Mouse (Mus musculus) lung, adult 2 months (tissue): ENCODE results near the gene Cdkl1. TPM values are rescaled to one million over a fixed set of nuclear protein-coding genes. Genes with fewer than 3 reads are reported as not detected.

Experiments used
- DNase-seq: peaks from one replicate; pipeline ENCODE4 v3.0.0; 2022
- H3K4me1 ChIP-seq: fragments of 200-500 bp; 2 replicates; pipeline ENCODE4 v1.6.1; 2011; ENCODE audit warnings: low read length; ENCODE audit not compliant: control insufficient read depth, insufficient read depth
- H3K4me3 ChIP-seq: fragments of 200-500 bp; replicated peaks from 2 replicates; pipeline ENCODE3; 2011; ENCODE audit warnings: low read depth, mild to moderate bottlenecking, control low read depth, low read length; ENCODE audit errors: extremely low read depth
- CTCF ChIP-seq: fragments of 200-500 bp; IDR thresholded peaks from 2 replicates; pipeline ENCODE4 v1.5.1; 2011; ENCODE audit warnings: mild to moderate bottlenecking, low read length, control low read depth; ENCODE audit not compliant: insufficient read depth
- POLR2A ChIP-seq: fragments of 200-500 bp; IDR thresholded peaks from 2 replicates; pipeline ENCODE4 v1.6.1; 2011; ENCODE audit warnings: low read depth, mild to moderate bottlenecking, control low read depth, low read length, borderline replicate concordance; ENCODE audit errors: extremely low read depth
- WGBS: fragments of 180-500 bp; shearing (Covaris S2); methylation state at CpG from one replicate; pipeline ENCODE4 v1.1.7; 2018; 5-methylcytosine and 5-hydroxymethylcytosine counted together
- polyA plus RNA-seq: library from polyadenylated mRNA; depleted of rRNA; stranded (reverse); fragments of >200 nt; gene quantifications from 2 replicates; pipeline ENCODE4 v1.2.3, GENCODE M21; 2012

The Cdkl1 gene
- polyA plus RNA-seq, 1 experiment = 1.8 TPM

DNA sequence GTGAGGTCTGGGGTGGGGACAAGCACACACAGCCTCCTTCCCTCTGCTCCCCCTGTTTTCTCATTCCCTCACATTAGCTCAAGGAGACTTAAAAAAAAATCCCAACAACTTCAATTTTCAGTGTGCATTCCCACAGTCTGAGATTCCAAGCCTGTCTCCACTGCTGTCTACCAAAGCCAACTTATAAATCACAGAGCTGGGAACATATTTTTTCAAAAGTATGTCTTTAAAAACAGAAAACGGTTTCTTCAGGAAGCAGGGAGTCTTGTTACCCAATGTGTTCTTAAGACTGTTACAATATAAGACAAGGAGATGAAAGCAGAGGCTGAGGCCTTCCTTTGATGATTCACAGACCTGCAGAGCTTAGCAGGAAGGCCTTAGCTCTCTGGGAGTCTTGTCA, 20.9 kb upstream of the Cdkl1 start:
- no peak for DNase-seq
- Histone ChIP-seq H3K4me3 (no peak overlapping the region), H3K4me1 (peaks cover 10% of the 10 kb centered on the region)
- no peak for TF ChIP-seq POLR2A
- TF ChIP-seq CTCF = no peak
- 40% methylated on average over 1 of the region's 1 CpGs for WGBS

- peaks cover 8% of the 10 kb centered on the region for H3K4me1 ChIP-seq
- TF ChIP-seq POLR2A (no peak), CTCF (no peak)
- no peak for DNase-seq
- H3K4me3 ChIP-seq = no peak overlapping the region
- 81% methylated on average over 3 of the region's 3 CpGs for WGBS
Observed at GRCm38 (mm10) chr12:69809439-69809838, 18.4 kb upstream of the Cdkl1 start.

GRCm38 (mm10) chr12:69807399-69807985, 16.4 kb upstream of the Cdkl1 start:
- no peak for TF ChIP-seq POLR2A
- no peak for TF ChIP-seq CTCF
- no peak for DNase-seq
- H3K4me1 ChIP-seq = peaks cover under 1% of the 10 kb centered on the region
- no peak overlapping the region for H3K4me3 ChIP-seq
- WGBS = 69% methylated on average over 11 of the region's 11 CpGs

GRCm38 (mm10) chr12:69805148-69805547, 14.1 kb upstream of the Cdkl1 start:
- Histone ChIP-seq H3K4me3 (no peak overlapping the region), H3K4me1 (no peaks in the 10 kb centered on the region)
- 83% methylated on average over 6 of the region's 6 CpGs for WGBS
- no peak for DNase-seq
- no peak for TF ChIP-seq POLR2A
- TF ChIP-seq CTCF = no peak

DNA sequence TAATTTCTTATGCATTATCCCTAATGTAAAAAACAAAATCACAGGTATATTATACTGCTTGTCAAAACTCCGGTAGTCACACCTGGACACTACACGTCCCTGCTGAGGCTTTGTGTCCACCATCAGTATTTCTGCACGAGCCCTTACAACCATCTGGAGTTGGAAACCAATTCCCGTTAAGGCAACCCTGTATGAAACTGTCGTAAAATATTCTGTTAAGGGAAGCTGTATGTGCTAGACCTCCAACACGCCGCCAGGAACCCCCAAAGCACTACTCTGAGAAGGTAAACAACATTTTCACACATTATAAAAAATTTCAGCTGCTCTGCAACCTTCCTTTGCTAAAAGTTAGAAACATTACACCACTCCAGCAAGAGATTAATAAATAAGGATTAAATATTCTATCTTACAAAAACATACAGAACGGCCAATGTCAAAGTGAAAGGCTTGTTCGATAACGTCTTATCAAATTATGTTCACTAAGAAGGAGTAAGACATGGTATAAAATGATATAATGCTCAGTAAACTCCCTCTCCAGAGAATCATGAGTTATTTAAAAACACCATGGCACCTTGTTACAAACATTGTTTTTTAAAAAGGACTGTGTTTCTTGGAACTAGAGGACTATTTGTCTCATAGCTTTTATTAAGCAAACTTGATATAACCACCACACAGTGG, 13.5 kb upstream of the Cdkl1 start:
- no peaks in the 10 kb centered on the region for H3K4me1 ChIP-seq
- no peak overlapping the region for H3K4me3 ChIP-seq
- DNase-seq = no peak
- WGBS = 90% methylated on average over 10 of the region's 10 CpGs
- no peak for TF ChIP-seq CTCF

DNA sequence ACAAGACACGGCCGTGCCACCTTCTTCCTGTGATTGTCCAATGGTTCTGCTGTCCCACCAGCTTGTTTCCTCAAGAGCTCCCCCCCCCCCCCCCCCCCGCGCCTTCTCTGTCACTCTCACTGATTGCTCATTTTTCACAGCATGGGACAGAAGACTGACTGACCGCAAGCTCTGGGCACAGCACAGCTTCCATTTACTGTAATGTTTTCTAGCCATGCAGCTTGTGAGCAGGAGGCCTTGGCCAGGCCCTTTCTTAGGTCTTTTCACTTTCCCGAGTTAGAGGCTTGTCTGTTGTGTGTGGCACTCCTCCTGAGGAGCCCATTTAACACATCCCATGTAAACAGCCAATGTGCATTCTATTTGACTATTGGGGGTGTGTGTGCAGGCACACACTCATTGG, 12.1 kb upstream of the Cdkl1 start:
- no peak for TF ChIP-seq CTCF
- no peak for TF ChIP-seq POLR2A
- Histone ChIP-seq H3K4me3 (no peak overlapping the region), H3K4me1 (no peaks in the 10 kb centered on the region)
- WGBS = 64% methylated on average over 6 of the region's 6 CpGs
- no peak for DNase-seq

GRCm38 (mm10) chr12:69800586-69800985, 9.5 kb upstream of the Cdkl1 start:
- 83% methylated on average over 4 of the region's 4 CpGs for WGBS
- Histone ChIP-seq H3K4me3 (no peak overlapping the region), H3K4me1 (no peaks in the 10 kb centered on the region)
- TF ChIP-seq CTCF = no peak
- TF ChIP-seq POLR2A = no peak
- no peak for DNase-seq

DNA sequence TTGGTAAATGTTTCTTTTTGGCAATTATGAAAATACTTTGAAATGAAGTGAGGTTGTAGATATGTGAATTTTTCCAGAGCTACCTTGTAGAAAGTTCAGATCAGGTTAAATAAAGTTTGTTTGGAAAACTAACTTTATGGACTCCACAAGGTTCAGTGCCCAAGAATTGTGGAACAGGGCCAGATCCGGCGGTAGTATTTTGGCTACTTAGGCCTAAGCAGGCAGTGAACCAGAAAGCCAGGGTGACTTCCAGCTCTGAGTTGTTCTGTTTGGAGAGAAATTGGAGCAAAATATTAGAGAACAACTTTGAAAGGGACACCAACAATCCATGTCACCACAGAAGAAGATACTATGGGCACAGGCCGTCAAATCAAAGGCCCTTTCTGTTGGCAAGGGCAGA, 5.2 kb upstream of the Cdkl1 start:
- H3K4me3 ChIP-seq = no peak overlapping the region
- TF ChIP-seq POLR2A (no peak), CTCF (no peak)
- peaks cover 2% of the 10 kb centered on the region; the same call in 1 of the 2 replicates for H3K4me1 ChIP-seq
- DNase-seq = no peak
- 85% methylated on average over 3 of the region's 3 CpGs for WGBS

GRCm38 (mm10) chr12:69789766-69790529, 1.1 kb downstream of the Cdkl1 start:
- DNase-seq = no peak
- Histone ChIP-seq H3K4me3 (peak overlapping the region; percentile 61), H3K4me1 (peaks cover 7% of the 10 kb centered on the region)
- 47% methylated on average over 27 of the region's 27 CpGs for WGBS
- TF ChIP-seq CTCF (no peak), POLR2A (no peak)
